Mouse (Mus musculus) hindbrain, postnatal 0 days (tissue): ENCODE measurements around the gene Vsig8. TPM values are rescaled to one million over a fixed set of nuclear protein-coding genes. Genes with fewer than 3 reads are reported as not detected.
A peak's percentile ranks its signal among the peaks of the same experiment; 100 is the strongest.

Experiments
- ATAC-seq: fragments of 200-750 bp; cut with Nextera tagmentation; 2 replicates; pipeline ENCODE4 v1.8.0; 2017; ENCODE audit warnings: mild to moderate bottlenecking, moderate TSS enrichment, moderate library complexity
- DNase-seq: peaks from one replicate; pipeline ENCODE4 v3.0.0-alpha.2; 2015; ENCODE audit warnings: low spot score
- H3K27ac ChIP-seq: fragments of 300-500 bp; sonication (generic); 2 replicates; pipeline ENCODE4 v1.5.1; 2014; ENCODE audit warnings: mild to moderate bottlenecking
- H3K27me3 ChIP-seq: fragments of 300-500 bp; sonication (generic); 2 replicates; pipeline ENCODE4 v1.6.1; 2014; ENCODE audit warnings: low read length, mixed read lengths; ENCODE audit not compliant: insufficient read depth
- H3K36me3 ChIP-seq: fragments of 300-500 bp; sonication (generic); 2 replicates; pipeline ENCODE4 v1.6.1; 2014; ENCODE audit warnings: low read length, mixed read lengths; ENCODE audit not compliant: insufficient read depth
- H3K4me1 ChIP-seq: fragments of 300-500 bp; sonication (generic); 2 replicates; pipeline ENCODE4 v1.6.1; 2014; ENCODE audit warnings: antibody characterized with exemption, low read length, mixed read lengths; ENCODE audit not compliant: insufficient read depth
- H3K4me2 ChIP-seq: fragments of 300-500 bp; sonication (generic); 2 replicates; pipeline ENCODE4 v1.6.1; 2014; ENCODE audit warnings: low read depth, mild to moderate bottlenecking, low read length, moderate library complexity, mixed read lengths
- H3K4me3 ChIP-seq: fragments of 300-500 bp; sonication (generic); 2 replicates; pipeline ENCODE4 v1.5.1; 2014; ENCODE audit warnings: low read length
- H3K9ac ChIP-seq: fragments of 300-500 bp; sonication (generic); replicated peaks from 2 replicates; pipeline ENCODE4 v1.6.1; 2014; ENCODE audit warnings: mild to moderate bottlenecking, low read length, moderate library complexity, mixed read lengths
- H3K9me3 ChIP-seq: fragments of 300-500 bp; sonication (generic); 2 replicates; pipeline ENCODE4 v1.6.1; 2016; ENCODE audit warnings: low read length, mixed read lengths
- CTCF ChIP-seq: IDR thresholded peaks from 2 replicates; pipeline ENCODE4 v1.5.1; 2016; ENCODE audit warnings: antibody characterized with exemption, control low read depth, low read depth
- WGBS: fragments of 180-500 bp; shearing (Covaris S2); extraction: QIAGEN DNeasy Blood & Tissue Kit; methylation state at CpG from one replicate; pipeline ENCODE4 v1.1.7; 2014; 5-methylcytosine and 5-hydroxymethylcytosine counted together
- polyA plus RNA-seq: library from polyadenylated mRNA; unstranded; fragments of >200 nt; fragmentation: Nextera tagmentation; extraction: Ambion mirVana; gene quantifications from 2 replicates; pipeline ENCODE4 v1.2.1, GENCODE M21; 2015
- total RNA-seq: library from RNA; depleted of rRNA; stranded (reverse); fragments of >200 nt; gene quantifications from 2 replicates; pipeline ENCODE4 v1.2.3, GENCODE M21; 2014; rRNA removed

Vsig8 gene
- total RNA-seq (1.9 and 2.9 TPM in 2 replicates), polyA plus RNA-seq (1.9 and 2.0 TPM in 2 replicates)

DNA sequence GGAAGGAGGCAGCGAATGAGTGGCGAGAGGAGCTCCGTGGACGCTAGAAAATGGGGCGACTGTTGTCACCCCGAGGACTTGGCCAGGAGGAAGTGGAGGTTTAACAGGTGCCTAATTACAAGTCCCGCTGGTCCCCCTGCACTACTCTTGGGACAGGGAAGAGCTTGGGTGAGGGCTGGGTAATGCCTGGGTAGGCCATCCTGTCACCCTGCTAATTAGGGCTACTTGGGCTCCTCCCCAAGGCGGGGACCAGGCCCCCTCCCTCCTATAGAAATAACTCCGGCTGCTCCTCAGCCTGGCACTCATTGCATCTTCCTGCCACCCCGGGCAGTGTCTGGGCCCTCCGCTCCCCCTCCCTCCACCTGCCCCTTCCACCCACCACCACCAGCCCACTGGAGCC is at the start of gene Vsig8:
Vsig8 (plus strand) TSS at position 301 of the 400 bp plus-strand sequence.
- Histone ChIP-seq H3K9ac (no peak within 1 kb of the TSS), H3K9me3 (no peaks in the 10 kb centered on the region), H3K27me3 (peaks cover 4% of the 10 kb centered on the region; the same call in 1 of the 2 replicates), H3K4me2 (no peak within 1 kb of the TSS), H3K27ac (no peak within 1 kb of the TSS), H3K4me1 (no peaks in the 10 kb centered on the region), H3K4me3 (no peak within 1 kb of the TSS), H3K36me3 (no peaks in the 10 kb centered on the region)
- no peak for ATAC-seq
- TF ChIP-seq CTCF, result no peak
- no peak for DNase-seq
- WGBS, result 79% methylated on average over 11 of the region's 11 CpGs

DNA sequence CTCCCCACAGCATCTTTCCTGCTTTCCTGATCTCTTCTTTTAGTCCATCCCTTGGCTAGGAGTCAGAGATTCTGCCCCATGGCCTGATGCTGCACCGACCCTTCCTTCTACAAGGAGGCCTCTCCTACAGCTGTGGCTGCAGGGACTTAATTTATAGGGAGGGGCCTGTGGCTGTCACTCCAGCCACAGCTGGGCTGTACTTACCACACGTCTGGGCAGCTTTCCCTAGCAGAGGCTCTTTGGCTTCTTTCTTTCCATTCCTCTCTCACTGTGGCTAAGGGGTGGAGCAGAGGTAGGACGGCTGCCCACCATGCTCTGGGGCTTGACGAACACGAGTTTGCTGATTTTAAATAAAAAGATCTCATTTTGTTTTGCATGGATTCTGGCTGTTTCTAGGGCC is 48.7 kb upstream of the Vsig8 start:
- H3K27me3 ChIP-seq, result no peaks in the 10 kb centered on the region
- no peak for TF ChIP-seq CTCF
- 49% methylated on average over 5 of the region's 5 CpGs for WGBS
- ATAC-seq, result no peak
- H3K4me1 ChIP-seq, result peaks cover 9% of the 10 kb centered on the region; the same call in 1 of the 2 replicates
- no peak for DNase-seq
- no peaks in the 10 kb centered on the region for H3K9me3 ChIP-seq
- no peak overlapping the region for H3K9ac ChIP-seq
- H3K4me2 ChIP-seq, result no peak overlapping the region
- no peaks in the 10 kb centered on the region; the same call in 1 of the 2 replicates for H3K36me3 ChIP-seq
- H3K4me3 ChIP-seq, result no peak overlapping the region
- H3K27ac ChIP-seq, result no peak overlapping the region

DNA sequence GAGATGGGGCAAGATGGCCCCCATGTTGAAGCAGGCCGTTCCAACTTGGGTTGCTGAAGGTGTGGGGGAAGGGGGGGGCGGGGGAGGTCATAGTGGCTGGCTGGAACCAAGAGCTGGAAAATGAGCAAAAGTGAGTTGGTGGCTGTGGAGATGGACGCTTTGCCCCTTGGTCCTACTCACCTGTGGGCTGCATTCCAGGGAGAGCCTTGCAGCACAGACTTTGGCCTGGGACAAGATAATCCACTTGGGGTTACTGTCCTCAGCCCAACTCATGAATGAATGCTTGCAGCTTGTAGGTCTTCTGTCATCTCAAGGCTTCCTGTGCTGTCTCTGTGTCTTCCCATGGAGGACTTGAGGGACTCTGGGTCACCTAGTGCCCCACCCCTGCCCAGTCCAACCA is 48.0 kb upstream of the Vsig8 start:
- no peak overlapping the region for H3K4me2 ChIP-seq
- no peak for TF ChIP-seq CTCF
- H3K27ac ChIP-seq, result no peak overlapping the region
- 90% methylated on average over 3 of the region's 3 CpGs for WGBS
- ATAC-seq (no peak), DNase-seq (no peak)
- H3K27me3 ChIP-seq, result no peaks in the 10 kb centered on the region
- H3K4me1 ChIP-seq, result peaks cover 6% of the 10 kb centered on the region; the same call in 1 of the 2 replicates
- H3K4me3 ChIP-seq, result no peak overlapping the region
- H3K9me3 ChIP-seq, result no peaks in the 10 kb centered on the region
- no peaks in the 10 kb centered on the region; the same call in 1 of the 2 replicates for H3K36me3 ChIP-seq
- H3K9ac ChIP-seq, result no peak overlapping the region

DNA sequence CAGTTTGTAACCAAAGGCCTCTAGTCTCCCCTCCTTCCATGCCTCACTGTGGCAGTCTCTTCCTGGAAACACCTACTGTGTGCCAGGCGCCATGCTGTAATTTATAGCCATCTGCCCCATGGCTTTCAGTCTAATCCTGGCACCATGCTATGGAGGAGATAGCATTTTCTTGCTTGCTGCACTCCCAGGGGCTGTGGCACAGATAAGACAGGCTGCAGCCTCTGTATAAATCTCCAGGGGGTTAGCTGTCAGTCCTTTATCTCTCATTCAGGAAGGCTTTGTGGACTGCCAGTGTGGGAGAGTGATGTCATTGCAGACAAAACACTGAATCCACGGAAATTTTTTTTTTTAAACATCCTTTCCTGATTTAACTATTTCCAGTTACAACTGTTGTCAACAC is 47.6 kb upstream of the Vsig8 start:
- peaks cover 4% of the 10 kb centered on the region for H3K4me1 ChIP-seq
- H3K27me3 ChIP-seq, result no peaks in the 10 kb centered on the region
- no peak overlapping the region for H3K27ac ChIP-seq
- no peak overlapping the region for H3K4me3 ChIP-seq
- no peaks in the 10 kb centered on the region; the same call in 1 of the 2 replicates for H3K36me3 ChIP-seq
- ATAC-seq (no peak), DNase-seq (no peak)
- WGBS, result 48% methylated on average over 2 of the region's 2 CpGs
- no peak overlapping the region for H3K4me2 ChIP-seq
- no peak for TF ChIP-seq CTCF
- H3K9ac ChIP-seq, result no peak overlapping the region
- H3K9me3 ChIP-seq, result no peaks in the 10 kb centered on the region

DNA sequence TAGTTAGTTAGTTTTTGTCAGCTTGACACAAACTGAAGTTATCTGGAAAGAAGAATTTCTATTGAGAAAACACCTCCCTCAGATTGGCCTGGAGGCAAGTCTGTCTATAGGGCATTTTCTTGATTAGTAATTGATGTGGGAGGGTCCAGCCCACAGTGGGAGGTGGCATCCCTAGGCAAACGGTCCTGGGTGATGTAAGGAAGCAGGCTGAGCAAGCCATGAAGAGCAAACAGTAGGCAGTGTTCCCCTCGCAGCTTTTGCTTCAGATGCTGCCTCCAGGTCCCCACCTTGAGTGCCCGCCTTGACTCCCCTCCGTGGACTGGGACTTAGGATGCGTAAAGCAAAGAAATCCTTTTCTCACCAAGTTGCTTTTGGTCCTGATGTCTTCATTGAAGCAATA is 46.5 kb upstream of the Vsig8 start:
- no peak overlapping the region for H3K9ac ChIP-seq
- WGBS, result 75% methylated on average over 5 of the region's 5 CpGs
- H3K4me1 ChIP-seq, result no peaks in the 10 kb centered on the region; the same call in none of the 2 replicates
- no peaks in the 10 kb centered on the region for H3K9me3 ChIP-seq
- no peak for DNase-seq
- H3K4me3 ChIP-seq, result no peak overlapping the region
- no peaks in the 10 kb centered on the region; the same call in 1 of the 2 replicates for H3K36me3 ChIP-seq
- no peaks in the 10 kb centered on the region for H3K27me3 ChIP-seq
- no peak overlapping the region for H3K4me2 ChIP-seq
- H3K27ac ChIP-seq, result no peak overlapping the region
- no peak for ATAC-seq
- TF ChIP-seq CTCF, result no peak

DNA sequence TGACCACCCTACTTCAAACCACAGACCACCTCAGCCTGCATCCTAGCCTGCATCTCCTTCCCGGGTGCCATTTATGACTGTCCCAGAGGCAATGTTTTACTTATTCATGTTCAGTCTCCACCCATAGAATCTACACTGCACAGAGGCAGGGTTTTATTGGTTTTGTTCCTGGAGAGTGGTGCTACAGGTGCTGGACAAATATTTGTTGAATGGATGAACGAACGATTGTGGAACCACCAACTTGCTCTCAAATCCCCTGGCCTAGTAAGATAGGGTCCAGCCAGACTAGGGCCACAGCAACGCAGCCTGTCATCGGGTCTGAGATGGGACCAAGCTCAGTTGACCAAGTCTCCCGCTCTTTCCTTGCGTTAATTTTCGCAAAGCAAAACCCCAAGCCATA is 45.8 kb upstream of the Vsig8 start:
- DNase-seq, result no peak
- Histone ChIP-seq H3K36me3 (no peaks in the 10 kb centered on the region; the same call in 1 of the 2 replicates), H3K4me2 (no peak overlapping the region), H3K4me1 (no peaks in the 10 kb centered on the region; the same call in none of the 2 replicates), H3K9ac (no peak overlapping the region), H3K27ac (no peak overlapping the region), H3K9me3 (no peaks in the 10 kb centered on the region), H3K27me3 (no peaks in the 10 kb centered on the region), H3K4me3 (no peak overlapping the region)
- ATAC-seq, result no peak
- WGBS, result 51% methylated on average over 8 of the region's 8 CpGs
- TF ChIP-seq CTCF, result no peak

DNA sequence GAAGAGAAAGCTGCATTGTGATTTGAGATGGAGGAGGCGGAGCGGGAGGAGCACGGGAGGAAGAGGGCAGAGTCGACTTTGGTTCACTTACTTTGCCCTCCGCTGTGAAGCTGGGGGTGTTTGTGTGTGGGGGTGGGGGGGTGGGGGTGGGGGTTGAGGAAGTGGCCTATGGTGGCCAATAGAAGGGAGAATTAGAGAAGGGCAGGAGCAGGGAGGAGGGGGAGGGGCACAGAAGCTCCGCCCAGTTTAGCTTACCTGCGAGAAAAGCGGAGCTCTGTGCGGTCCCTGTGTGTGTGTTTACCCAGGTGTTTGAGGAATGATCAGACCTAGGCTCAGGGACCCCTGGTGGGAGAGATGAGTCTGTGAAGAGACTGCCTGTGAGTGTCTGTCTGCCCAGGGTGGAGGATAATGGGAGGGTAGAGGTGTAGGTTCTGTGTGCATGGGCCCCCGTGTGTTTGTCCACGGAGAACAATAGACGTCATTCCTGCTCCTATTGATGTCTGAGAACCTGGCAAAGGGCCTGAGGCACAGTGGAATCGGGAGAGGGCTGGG is 45.2 kb upstream of the Vsig8 start:
- DNase-seq (no peak), ATAC-seq (0 out of 2 replicates have a peak, but pooled peaks have one; percentile 8)
- Histone ChIP-seq H3K4me1 (no peaks in the 10 kb centered on the region; the same call in none of the 2 replicates), H3K27me3 (no peaks in the 10 kb centered on the region), H3K27ac (no peak overlapping the region), H3K4me3 (no peak overlapping the region), H3K9me3 (no peaks in the 10 kb centered on the region), H3K4me2 (no peak overlapping the region), H3K9ac (no peak overlapping the region), H3K36me3 (no peaks in the 10 kb centered on the region; the same call in 1 of the 2 replicates)
- 30% methylated on average over 13 of the region's 13 CpGs for WGBS
- TF ChIP-seq CTCF, result no peak
